Mouse (Mus musculus) E14TG2a.4 (cell line): Measurements from ENCODE around the gene Lpar1.
A peak's percentile ranks its signal among the peaks of the same experiment; 100 is the strongest.

Experiments
- H3K27me3 ChIP-seq: 2 replicates; pipeline ENCODE4 v1.6.1; 2014; ENCODE audit warnings: low read length, control low read depth; ENCODE audit not compliant: insufficient read depth
- H3K36me3 ChIP-seq: 2 replicates; pipeline ENCODE4 v1.6.1; 2014; ENCODE audit warnings: low read length, control low read depth; ENCODE audit not compliant: insufficient read depth
- H3K4me1 ChIP-seq: replicated peaks from 2 replicates; pipeline ENCODE4 v1.6.1; 2014; ENCODE audit warnings: low read depth, low read length, control low read depth
- H3K4me3 ChIP-seq: replicated peaks from 2 replicates; pipeline ENCODE4 v1.5.1; 2014; ENCODE audit warnings: mild to moderate bottlenecking, low read length
- H3K9me3 ChIP-seq: 2 replicates; pipeline ENCODE4 v1.6.1; 2014; ENCODE audit warnings: low read length, control low read depth
- CTCF ChIP-seq: conservative IDR thresholded peaks from 2 replicates; pipeline ENCODE4 v1.5.1; 2014; ENCODE audit warnings: low read length
- NANOG ChIP-seq: IDR thresholded peaks from 2 replicates; pipeline ENCODE4 v1.6.1; 2014; ENCODE audit warnings: borderline replicate concordance, low read length, mixed read lengths
- POU5F1 ChIP-seq: IDR thresholded peaks from 2 replicates; pipeline ENCODE4 v1.6.1; 2014; ENCODE audit warnings: low read length, borderline replicate concordance

The Lpar1 gene

GRCm38 (mm10) chr4:58572446-58572845 lies 18.7 kb upstream of the Lpar1 start:
- no peak for TF ChIP-seq POU5F1
- no peak for TF ChIP-seq CTCF
- TF ChIP-seq NANOG, result no peak
- Histone ChIP-seq H3K4me1 (peaks cover 7% of the 10 kb centered on the region), H3K27me3 (no peaks in the 10 kb centered on the region), H3K4me3 (no peak overlapping the region), H3K9me3 (no peaks in the 10 kb centered on the region), H3K36me3 (no peaks in the 10 kb centered on the region)

GRCm38 (mm10) chr4:58571661-58572060 lies 18.0 kb upstream of the Lpar1 start:
- H3K9me3 ChIP-seq, result no peaks in the 10 kb centered on the region
- H3K36me3 ChIP-seq, result no peaks in the 10 kb centered on the region
- no peak for TF ChIP-seq NANOG
- TF ChIP-seq POU5F1, result no peak
- no peak for TF ChIP-seq CTCF
- no peak overlapping the region for H3K4me3 ChIP-seq
- H3K27me3 ChIP-seq, result no peaks in the 10 kb centered on the region
- H3K4me1 ChIP-seq, result peaks cover 7% of the 10 kb centered on the region

- no peak overlapping the region for H3K4me3 ChIP-seq
- peaks cover 7% of the 10 kb centered on the region for H3K4me1 ChIP-seq
- TF ChIP-seq CTCF (no peak), POU5F1 (no peak)
- no peaks in the 10 kb centered on the region for H3K27me3 ChIP-seq
- H3K36me3 ChIP-seq, result no peaks in the 10 kb centered on the region
- no peaks in the 10 kb centered on the region for H3K9me3 ChIP-seq
Observed at GRCm38 (mm10) chr4:58571232-58571631, 17.5 kb upstream of the Lpar1 start.

GRCm38 (mm10) chr4:58568486-58568885 lies 14.8 kb upstream of the Lpar1 start:
- H3K27me3 ChIP-seq, result no peaks in the 10 kb centered on the region

GRCm38 (mm10) chr4:58562776-58563175 lies 9.1 kb upstream of the Lpar1 start:
- peaks cover 20% of the 10 kb centered on the region for H3K9me3 ChIP-seq
- H3K4me3 ChIP-seq, result no peak overlapping the region
- no peaks in the 10 kb centered on the region for H3K27me3 ChIP-seq
- TF ChIP-seq NANOG, result no peak
- no peak for TF ChIP-seq POU5F1
- no peak for TF ChIP-seq CTCF
- H3K4me1 ChIP-seq, result no peaks in the 10 kb centered on the region; the same call in 1 of the 2 replicates
- no peaks in the 10 kb centered on the region for H3K36me3 ChIP-seq

More at GRCm38 (mm10) chr4:58568486-58568885, 14.8 kb upstream of the Lpar1 start:
- no peaks in the 10 kb centered on the region for H3K36me3 ChIP-seq
- H3K4me3 ChIP-seq, result no peak overlapping the region
- TF ChIP-seq NANOG (no peak), POU5F1 (no peak), CTCF (no peak)
- H3K9me3 ChIP-seq, result no peaks in the 10 kb centered on the region
- H3K4me1 ChIP-seq, result peaks cover 7% of the 10 kb centered on the region

- TF ChIP-seq NANOG, result no peak
- no peak for TF ChIP-seq POU5F1
- peaks cover 10% of the 10 kb centered on the region for H3K27me3 ChIP-seq
- H3K36me3 ChIP-seq, result no peaks in the 10 kb centered on the region
- peaks cover 18% of the 10 kb centered on the region for H3K4me1 ChIP-seq
- H3K9me3 ChIP-seq, result peaks cover 20% of the 10 kb centered on the region
- no peak overlapping the region for H3K4me3 ChIP-seq
Observed at GRCm38 (mm10) chr4:58557001-58557400, 3.3 kb upstream of the Lpar1 start.

GRCm38 (mm10) chr4:58554359-58554838 lies 701 bp upstream of the Lpar1 start:
- TF ChIP-seq CTCF (no peak), POU5F1 (no peak), NANOG (no peak)
- Histone ChIP-seq H3K27me3 (peaks cover 19% of the 10 kb centered on the region), H3K4me1 (peaks cover 21% of the 10 kb centered on the region), H3K9me3 (no peaks in the 10 kb centered on the region), H3K36me3 (no peaks in the 10 kb centered on the region), H3K4me3 (peak overlapping the region; percentile 86)

- Histone ChIP-seq H3K4me1 (peaks cover 30% of the 10 kb centered on the region), H3K27me3 (peaks cover 19% of the 10 kb centered on the region), H3K9me3 (no peaks in the 10 kb centered on the region), H3K36me3 (no peaks in the 10 kb centered on the region), H3K4me3 (peak overlapping the region; percentile 86)
- TF ChIP-seq CTCF (no peak), POU5F1 (no peak), NANOG (no peak)
Observed at GRCm38 (mm10) chr4:58552731-58553630, 717 bp downstream of the Lpar1 start.

- TF ChIP-seq NANOG (no peak), POU5F1 (no peak), CTCF (no peak)
- Histone ChIP-seq H3K36me3 (no peaks in the 10 kb centered on the region), H3K9me3 (no peaks in the 10 kb centered on the region), H3K4me3 (peak overlapping the region; percentile 86), H3K27me3 (peaks cover 19% of the 10 kb centered on the region), H3K4me1 (peaks cover 37% of the 10 kb centered on the region)
Observed at GRCm38 (mm10) chr4:58552229-58552628, 1.5 kb downstream of the Lpar1 start.
